Mouse (Mus musculus) midbrain, embryonic 15.5 days (tissue): ENCODE data around the gene Dcdc2b. TPM values are rescaled to one million over a fixed set of nuclear protein-coding genes. Genes with fewer than 3 reads are reported as not detected.

Experiments used
- ATAC-seq: fragments of 200-750 bp; cut with Nextera tagmentation; replicated peaks from 2 replicates; pipeline ENCODE4 v1.8.0; 2017; ENCODE audit warnings: moderate TSS enrichment
- H3K27ac ChIP-seq: fragments of 300-500 bp; sonication (generic); 2 replicates; pipeline ENCODE4 v1.5.1; 2015; ENCODE audit warnings: mild to moderate bottlenecking, inconsistent platforms
- H3K27me3 ChIP-seq: fragments of 300-500 bp; sonication (generic); replicated peaks from 2 replicates; pipeline ENCODE4 v1.6.1; 2015; ENCODE audit warnings: inconsistent platforms
- H3K36me3 ChIP-seq: fragments of 300-500 bp; sonication (generic); replicated peaks from 2 replicates; pipeline ENCODE4 v1.6.1; 2015; ENCODE audit warnings: inconsistent platforms
- H3K4me1 ChIP-seq: fragments of 300-500 bp; sonication (generic); 2 replicates; pipeline ENCODE4 v1.6.1; 2015; ENCODE audit warnings: inconsistent platforms
- H3K4me2 ChIP-seq: fragments of 300-500 bp; sonication (generic); 2 replicates; pipeline ENCODE4 v1.6.1; 2015; ENCODE audit warnings: inconsistent platforms, mild to moderate bottlenecking, moderate library complexity
- H3K4me3 ChIP-seq: fragments of 300-500 bp; sonication (generic); 2 replicates; pipeline ENCODE4 v1.5.1; 2015; ENCODE audit warnings: mild to moderate bottlenecking, inconsistent platforms
- H3K9ac ChIP-seq: fragments of 300-500 bp; sonication (generic); 2 replicates; pipeline ENCODE4 v1.6.1; 2015; ENCODE audit warnings: mild to moderate bottlenecking, inconsistent platforms
- H3K9me3 ChIP-seq: fragments of 300-500 bp; sonication (generic); 2 replicates; pipeline ENCODE4 v1.6.1; 2016; ENCODE audit warnings: inconsistent platforms
- WGBS: fragments of 180-500 bp; shearing (Covaris S2); methylation state at CpG from one replicate; pipeline ENCODE4 v1.1.7; 2015; ENCODE audit warnings: mixed read lengths; 5-methylcytosine and 5-hydroxymethylcytosine counted together
- polyA plus RNA-seq: library from polyadenylated mRNA; unstranded; fragments of >200 nt; fragmentation: Nextera tagmentation; extraction: Ambion mirVana; gene quantifications from 2 replicates; pipeline ENCODE4 v1.2.1, GENCODE M21; 2015

Dcdc2b gene
- polyA plus RNA-seq, 1 experiment from 2014 or later, result 4.2 TPM

- Histone ChIP-seq H3K9me3 (no peaks in the 10 kb centered on the region), H3K4me1 (peaks cover 6% of the 10 kb centered on the region; the same call in 1 of the 2 replicates), H3K4me2 (no peak overlapping the region), H3K27ac (no peak overlapping the region), H3K4me3 (no peak overlapping the region), H3K36me3 (no peaks in the 10 kb centered on the region), H3K9ac (no peak overlapping the region), H3K27me3 (no peaks in the 10 kb centered on the region)
- ATAC-seq, result no peak
- 82% methylated on average over 13 of the region's 13 CpGs for WGBS
Observed at GRCm38 (mm10) chr4:129572236-129573092, 41.6 kb downstream of the Dcdc2b start.

GRCm38 (mm10) chr4:129571551-129572084 lies 42.4 kb downstream of the Dcdc2b start:
- H3K9me3 ChIP-seq, result no peaks in the 10 kb centered on the region
- H3K4me3 ChIP-seq, result no peak overlapping the region
- H3K4me2 ChIP-seq, result no peak overlapping the region
- H3K36me3 ChIP-seq, result no peaks in the 10 kb centered on the region
- WGBS, result 74% methylated on average over 8 of the region's 8 CpGs
- no peak overlapping the region for H3K9ac ChIP-seq
- ATAC-seq, result no peak
- no peaks in the 10 kb centered on the region for H3K27me3 ChIP-seq
- no peaks in the 10 kb centered on the region for H3K4me1 ChIP-seq
- no peak overlapping the region for H3K27ac ChIP-seq

GRCm38 (mm10) chr4:129570028-129570427 lies 44.0 kb downstream of the Dcdc2b start:
- Histone ChIP-seq H3K9me3 (no peaks in the 10 kb centered on the region), H3K27me3 (no peaks in the 10 kb centered on the region), H3K9ac (no peak overlapping the region), H3K27ac (no peak overlapping the region), H3K36me3 (no peaks in the 10 kb centered on the region), H3K4me2 (no peak overlapping the region), H3K4me3 (no peak overlapping the region), H3K4me1 (no peaks in the 10 kb centered on the region)
- ATAC-seq, result no peak
- 93% methylated on average over 6 of the region's 6 CpGs for WGBS

DNA sequence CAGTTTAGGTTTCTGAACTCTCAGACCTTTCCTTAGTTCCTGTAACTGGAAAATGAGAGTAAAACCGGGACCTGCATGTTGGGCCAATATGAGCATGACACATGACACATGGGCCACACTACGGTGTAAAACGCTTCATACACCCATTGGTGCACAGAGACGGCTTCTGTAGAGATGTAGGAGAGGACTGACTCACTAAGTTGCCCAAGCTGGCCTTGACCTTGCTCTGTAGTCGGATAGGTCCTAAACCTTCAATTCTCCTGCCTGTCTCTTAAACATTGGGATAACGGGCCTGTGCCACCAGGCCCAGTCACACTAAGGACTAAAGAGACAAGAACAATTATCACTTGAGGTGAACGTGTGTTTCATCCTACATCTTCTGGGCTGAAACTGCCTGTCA lies 45.7 kb downstream of the Dcdc2b start:
- Histone ChIP-seq H3K27ac (no peak overlapping the region), H3K4me1 (no peaks in the 10 kb centered on the region), H3K36me3 (no peaks in the 10 kb centered on the region), H3K9me3 (no peaks in the 10 kb centered on the region), H3K9ac (no peak overlapping the region), H3K4me2 (no peak overlapping the region), H3K27me3 (no peaks in the 10 kb centered on the region), H3K4me3 (no peak overlapping the region)
- ATAC-seq, result no peak
- WGBS, result 93% methylated on average over 7 of the region's 7 CpGs

- Histone ChIP-seq H3K9ac (no peak overlapping the region), H3K4me1 (no peaks in the 10 kb centered on the region), H3K36me3 (no peaks in the 10 kb centered on the region), H3K4me2 (no peak overlapping the region), H3K27me3 (no peaks in the 10 kb centered on the region), H3K9me3 (no peaks in the 10 kb centered on the region), H3K4me3 (no peak overlapping the region), H3K27ac (no peak overlapping the region)
- no peak for ATAC-seq
- WGBS, result 83% methylated on average over 6 of the region's 6 CpGs
Observed at GRCm38 (mm10) chr4:129565139-129565538, 48.9 kb downstream of the Dcdc2b start.

DNA sequence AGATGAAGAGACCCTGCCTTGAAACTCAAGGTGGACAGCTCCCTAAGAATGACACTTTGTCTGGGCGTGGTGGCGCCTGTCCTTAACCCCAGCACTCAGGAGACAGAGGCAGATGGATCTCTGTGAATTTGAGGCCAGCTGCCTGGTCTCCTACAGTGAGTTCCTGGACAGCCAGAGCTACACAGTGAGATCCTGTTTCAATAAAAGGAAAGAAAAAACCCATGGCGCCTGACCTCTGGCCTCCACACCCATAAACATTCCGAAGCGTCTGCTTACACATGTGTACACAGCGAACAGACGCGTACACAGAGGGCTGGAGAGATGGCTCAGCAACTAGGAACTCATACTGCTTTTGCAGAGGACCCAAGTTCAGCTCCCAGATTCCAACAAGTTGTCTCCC lies 50.3 kb downstream of the Dcdc2b start:
- Histone ChIP-seq H3K9me3 (no peaks in the 10 kb centered on the region), H3K4me2 (no peak overlapping the region), H3K4me3 (no peak overlapping the region), H3K27me3 (no peaks in the 10 kb centered on the region), H3K9ac (no peak overlapping the region), H3K36me3 (no peaks in the 10 kb centered on the region), H3K4me1 (no peaks in the 10 kb centered on the region), H3K27ac (no peak overlapping the region)
- WGBS, result 77% methylated on average over 8 of the region's 8 CpGs
- ATAC-seq, result no peak

DNA sequence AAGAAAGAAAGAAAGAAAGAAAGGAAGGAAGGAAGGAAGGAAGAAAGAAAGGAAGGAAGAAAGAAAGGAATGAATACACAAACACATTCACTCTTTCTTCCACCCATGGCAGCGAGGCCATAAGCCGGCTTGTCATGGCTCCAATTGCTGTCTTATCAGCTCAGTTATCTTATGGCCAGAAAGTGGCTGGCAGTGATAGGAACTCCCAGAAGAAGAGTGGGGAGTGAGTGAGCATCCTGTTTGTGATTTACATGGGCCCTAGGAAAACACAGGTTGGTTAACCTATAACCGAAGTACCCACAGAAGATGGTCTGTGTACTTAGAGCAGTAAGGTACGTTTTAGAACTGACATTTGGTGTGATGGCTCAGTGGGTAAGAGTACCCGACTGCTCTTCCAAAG lies 52.9 kb downstream of the Dcdc2b start:
- Histone ChIP-seq H3K27ac (no peak overlapping the region), H3K4me3 (no peak overlapping the region), H3K27me3 (no peaks in the 10 kb centered on the region), H3K36me3 (no peaks in the 10 kb centered on the region), H3K9ac (no peak overlapping the region), H3K9me3 (no peaks in the 10 kb centered on the region), H3K4me1 (peaks cover 3% of the 10 kb centered on the region), H3K4me2 (no peak overlapping the region)
- WGBS, result 88% methylated on average over 5 of the region's 5 CpGs
- ATAC-seq, result no peak

Other genes starting within 250 kb of the Dcdc2b start
- gene Zbtb8a, start 236.1 kb downstream of the Dcdc2b start, polyA plus RNA-seq, result 20.4 and 21.5 TPM in 2 replicates
- gene Zbtb8b, start 173.4 kb downstream of the Dcdc2b start, polyA plus RNA-seq, result 19.0 and 19.8 TPM in 2 replicates
- gene Bsdc1, start 152.7 kb downstream of the Dcdc2b start, polyA plus RNA-seq, result 38.6 and 39.9 TPM in 2 replicates
- 0.49 and 0.52 TPM in 2 replicates for gene Tssk3, start 123.2 kb downstream of the Dcdc2b start, polyA plus RNA-seq
- gene Fam229a, start 123.1 kb downstream of the Dcdc2b start, polyA plus RNA-seq, result 0.56 TPM in 1 of 2 replicates, not detected in the other
- 1,751 and 1,836 TPM in 2 replicates for gene Marcksl1, start 100.7 kb downstream of the Dcdc2b start, polyA plus RNA-seq
- 86.1 and 99.3 TPM in 2 replicates for gene Hdac1, start 71.5 kb downstream of the Dcdc2b start, polyA plus RNA-seq
- 12.5 and 13.5 TPM in 2 replicates for gene Lck, start 40.6 kb downstream of the Dcdc2b start, polyA plus RNA-seq
- gene Fam167b, start 35.7 kb downstream of the Dcdc2b start, polyA plus RNA-seq, result 0.31 TPM in 1 of 2 replicates, not detected in the other
- gene Eif3i, start 13.6 kb downstream of the Dcdc2b start, polyA plus RNA-seq, result 195 and 208 TPM in 2 replicates
- gene Tmem234, start 13.6 kb downstream of the Dcdc2b start, polyA plus RNA-seq, result 198 and 199 TPM in 2 replicates
- gene Iqcc, start 4.8 kb upstream of the Dcdc2b start, polyA plus RNA-seq, result 27.0 and 33.0 TPM in 2 replicates
- 166 and 173 TPM in 2 replicates for gene Ccdc28b, start 9.7 kb upstream of the Dcdc2b start, polyA plus RNA-seq
- 52.7 and 59.2 TPM in 2 replicates for gene Txlna, start 26.8 kb upstream of the Dcdc2b start, polyA plus RNA-seq
- 18.9 and 19.5 TPM in 2 replicates for gene Kpna6, start 58.5 kb upstream of the Dcdc2b start, polyA plus RNA-seq
- gene Tmem39b, start 82.6 kb upstream of the Dcdc2b start, polyA plus RNA-seq, result 18.1 and 20.9 TPM in 2 replicates
- 137 and 138 TPM in 2 replicates for gene Khdrbs1, start 128.0 kb upstream of the Dcdc2b start, polyA plus RNA-seq
- 220 and 223 TPM in 2 replicates for gene Ptp4a2, start 197.0 kb upstream of the Dcdc2b start, polyA plus RNA-seq